Mouse (Mus musculus): ENCODE measurements at regions not wholly inside any gene's neighbourhood (a gene's known extent, or its start where the extent isn't known, plus 50 kb on each side); places are given as distances from the start of the nearest gene placed in this dataset.

- no peak for DNase-seq (ENCODE audit: low spot score in 2 of 2)
Measured at GRCm38 (mm10) chr13:85570886-85571527, 282.1 kb upstream of the Rasa1 start.

- DNase-seq (ENCODE audit: low spot score in 2 of 2), result no peak
Measured at GRCm38 (mm10) chr13:85557821-85558220, 268.9 kb upstream of the Rasa1 start.

- peak in 1 of 2 experiments; percentile 32 for DNase-seq (ENCODE audit: low spot score in 2 of 2)
Measured at GRCm38 (mm10) chr13:85556101-85556853, 267.3 kb upstream of the Rasa1 start.

- no peak for DNase-seq (ENCODE audit: low spot score in 2 of 2)
Measured at GRCm38 (mm10) chr13:85553072-85553471, 264.1 kb upstream of the Rasa1 start.

GRCm38 (mm10) chr13:85509671-85510070, 220.7 kb upstream of the Rasa1 start:
- no peak for DNase-seq (ENCODE audit: low spot score in 2 of 2)

GRCm38 (mm10) chr13:85508552-85508951, 219.6 kb upstream of the Rasa1 start:
- no peak for DNase-seq (ENCODE audit: low spot score in 2 of 2)

GRCm38 (mm10) chr13:85507374-85508101, 218.6 kb upstream of the Rasa1 start:
- no peak for DNase-seq (ENCODE audit: low spot score in 2 of 2)

- DNase-seq (ENCODE audit: low spot score in 2 of 2), result no peak
Measured at GRCm38 (mm10) chr13:85506875-85507274, 217.9 kb upstream of the Rasa1 start.

GRCm38 (mm10) chr13:85506030-85506429, 217.1 kb upstream of the Rasa1 start:
- no peak for DNase-seq (ENCODE audit: low spot score in 2 of 2)

- DNase-seq (ENCODE audit: low spot score in 2 of 2), result no peak
Measured at GRCm38 (mm10) chr13:85505046-85505445, 216.1 kb upstream of the Rasa1 start.

- no peak for DNase-seq (ENCODE audit: low spot score in 2 of 2)
Measured at GRCm38 (mm10) chr13:85504001-85504400, 215.1 kb upstream of the Rasa1 start.

GRCm38 (mm10) chr13:85498696-85499095, 209.8 kb upstream of the Rasa1 start:
- no peak for DNase-seq (ENCODE audit: low spot score in 2 of 2)

GRCm38 (mm10) chr13:85484790-85485189, 195.9 kb upstream of the Rasa1 start:
- no peak for DNase-seq (ENCODE audit: low spot score in 2 of 2)

GRCm38 (mm10) chr13:85483348-85483747, 194.4 kb upstream of the Rasa1 start:
- no peak for DNase-seq (ENCODE audit: low spot score in 2 of 2)

- no peak for DNase-seq (ENCODE audit: low spot score in 2 of 2)
Measured at GRCm38 (mm10) chr13:85479405-85479804, 190.5 kb upstream of the Rasa1 start.

GRCm38 (mm10) chr13:85476274-85476846, 187.4 kb upstream of the Rasa1 start:
- DNase-seq (ENCODE audit: low spot score in 2 of 2), result no peak

GRCm38 (mm10) chr13:85471340-85471739, 182.4 kb upstream of the Rasa1 start:
- DNase-seq (ENCODE audit: low spot score in 2 of 2), result no peak

GRCm38 (mm10) chr13:85459387-85459786, 170.5 kb upstream of the Rasa1 start:
- DNase-seq (ENCODE audit: low spot score in 2 of 2), result no peak

- DNase-seq (ENCODE audit: low spot score in 2 of 2), result no peak
Measured at GRCm38 (mm10) chr13:85458611-85459010, 169.7 kb upstream of the Rasa1 start.

GRCm38 (mm10) chr13:85439581-85439980, 150.7 kb upstream of the Rasa1 start:
- DNase-seq (ENCODE audit: low spot score in 2 of 2), result no peak

- no peak for DNase-seq (ENCODE audit: low spot score in 2 of 2)
Measured at GRCm38 (mm10) chr13:85437875-85438274, 148.9 kb upstream of the Rasa1 start.

GRCm38 (mm10) chr13:85437009-85437408, 148.1 kb upstream of the Rasa1 start:
- no peak for DNase-seq (ENCODE audit: low spot score in 2 of 2)
